Mouse (Mus musculus): Measurements from ENCODE around the gene Efcab14. TPM values are rescaled to one million over a fixed set of nuclear protein-coding genes. Genes with fewer than 3 reads are reported as not detected.

The Efcab14 gene
- polyA plus RNA-seq (2012; fragmentation: generic; extraction: Trizol) = 11.1 TPM

DNA sequence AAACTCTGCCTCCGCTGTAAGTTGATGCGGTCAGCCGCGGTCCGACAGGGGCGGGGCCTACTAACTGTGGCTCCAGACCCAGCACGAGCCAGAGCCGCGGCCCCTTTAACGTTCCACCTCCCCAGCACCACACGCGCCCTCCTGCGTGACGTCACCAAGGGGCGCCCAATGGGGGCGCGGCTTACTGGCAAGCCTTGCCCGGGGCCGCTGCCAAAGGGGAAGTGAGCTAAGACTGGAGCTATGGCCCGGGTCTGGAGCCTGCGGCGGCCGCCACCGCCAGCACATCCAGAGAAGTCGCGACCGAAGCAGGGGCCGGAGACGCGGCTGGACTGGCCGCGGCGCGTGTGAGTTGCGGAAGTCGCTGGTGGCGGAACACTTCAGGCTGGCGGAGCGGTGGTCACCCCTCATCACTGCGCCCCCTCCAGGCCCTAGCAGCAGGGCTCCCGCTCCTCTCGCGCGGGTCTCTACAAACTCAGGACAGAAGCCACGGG is at the start of gene Efcab14:
Gene Efcab14 (plus strand): TSS at position 194 of the 491 bp plus-strand sequence.
- Histone ChIP-seq H3ac (ENCODE audit: control insufficient read depth, insufficient read length) (peak within 1 kb of the TSS; percentile 98), H3K36me3 (ENCODE audit: control insufficient read depth, insufficient read depth) (peaks cover 11% of the 10 kb centered on the region), H3K27me3 (ENCODE audit: control insufficient read depth, insufficient read depth, insufficient read length) (peaks cover 12% of the 10 kb centered on the region), H3K4me2 (ENCODE audit: low read depth) (peak within 1 kb of the TSS; percentile 76), H3K4me3 (peak within 1 kb of the TSS; percentile 68), H3K79me2 (ENCODE audit: control insufficient read depth, insufficient read depth) (peaks cover 12% of the 10 kb centered on the region)
- TF ChIP-seq REST (IDR thresholded peaks at IDR 0.05; ENCODE audit: insufficient read depth, insufficient read length) = no peak
- TF ChIP-seq E2F4 (IDR thresholded peaks at IDR 0.05; ENCODE audit: insufficient read depth) = no peak
- peak in 1 of 3 experiments; percentile 10 for TF ChIP-seq MYOG (IDR thresholded peaks at IDR 0.05; ENCODE audit: control insufficient read depth in 1 of 3, insufficient read depth in 1 of 3, insufficient read length in 2 of 3, low read depth in 2 of 3)
- peak; percentile 27 for TF ChIP-seq SRF (IDR thresholded peaks at IDR 0.05; ENCODE audit: control insufficient read depth, insufficient read length, low read depth)
- TF ChIP-seq CEBPB (IDR thresholded peaks at IDR 0.05; ENCODE audit: insufficient read depth, poor library complexity, severe bottlenecking) = no peak
- no peak for TF ChIP-seq TCF12 (IDR thresholded peaks at IDR 0.05; ENCODE audit: insufficient read depth, poor library complexity, severe bottlenecking)
- TF ChIP-seq POLR2A (IDR thresholded peaks at IDR 0.05; ENCODE audit: insufficient read length, low read depth) = peak; percentile 76
- peak; percentile 70 for TF ChIP-seq POLR2AphosphoS2 (IDR thresholded peaks at IDR 0.05; ENCODE audit: insufficient read length, low read depth)
- TF ChIP-seq MYOD1 (IDR thresholded peaks at IDR 0.05; ENCODE audit: control insufficient read depth in 1 of 3, insufficient read length in 2 of 3, low read depth in 2 of 3) = no peak
- TF ChIP-seq USF1 (IDR thresholded peaks at IDR 0.05; ENCODE audit: low read depth) = peak; percentile 1
- TF ChIP-seq MAX (IDR thresholded peaks at IDR 0.05; ENCODE audit: low read depth) = no peak
- no peak for TF ChIP-seq TCF3 (IDR thresholded peaks at IDR 0.05; ENCODE audit: insufficient read length, low read depth)

DNA sequence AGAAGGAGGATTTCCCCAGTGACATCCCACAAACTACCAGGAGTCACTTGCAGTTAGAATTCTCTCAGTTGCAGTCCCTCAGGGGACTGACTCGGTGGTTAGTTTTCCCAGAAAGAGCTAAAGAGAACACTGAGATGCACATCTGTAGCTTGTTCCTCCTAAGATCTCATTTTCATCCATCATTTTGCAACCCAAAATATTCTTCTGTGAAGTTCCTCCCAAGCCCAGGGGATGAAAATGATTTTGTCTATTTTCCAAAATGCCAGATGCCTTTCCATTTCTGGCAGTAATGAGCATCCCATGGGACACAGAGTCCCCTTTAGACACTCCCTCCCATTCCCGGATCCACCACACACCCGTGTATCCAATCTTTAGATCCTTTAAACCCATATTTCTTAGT is 36.1 kb upstream of the Efcab14 start:
- H3K4me3 ChIP-seq = no peak overlapping the region
- H3ac ChIP-seq (ENCODE audit: control insufficient read depth, insufficient read length) = no peak overlapping the region
- H3K4me2 ChIP-seq (ENCODE audit: low read depth) = no peak overlapping the region
- H3K79me2 ChIP-seq (ENCODE audit: control insufficient read depth, insufficient read depth) = no peaks in the 10 kb centered on the region
- TF ChIP-seq TCF3 (IDR thresholded peaks at IDR 0.05; ENCODE audit: insufficient read length, low read depth) = no peak
- TF ChIP-seq POLR2A (IDR thresholded peaks at IDR 0.05; ENCODE audit: insufficient read length, low read depth) = no peak
- no peak for TF ChIP-seq POLR2AphosphoS2 (IDR thresholded peaks at IDR 0.05; ENCODE audit: insufficient read length, low read depth)
- no peak for TF ChIP-seq MYOD1 (IDR thresholded peaks at IDR 0.05; ENCODE audit: control insufficient read depth in 1 of 3, insufficient read length in 2 of 3, low read depth in 2 of 3)
- no peak for TF ChIP-seq MAX (IDR thresholded peaks at IDR 0.05; ENCODE audit: low read depth)
- TF ChIP-seq SRF (IDR thresholded peaks at IDR 0.05; ENCODE audit: control insufficient read depth, insufficient read length, low read depth) = no peak
- TF ChIP-seq REST (IDR thresholded peaks at IDR 0.05; ENCODE audit: insufficient read depth, insufficient read length) = no peak
- TF ChIP-seq TCF12 (IDR thresholded peaks at IDR 0.05; ENCODE audit: insufficient read depth, poor library complexity, severe bottlenecking) = no peak
- no peak for TF ChIP-seq USF1 (IDR thresholded peaks at IDR 0.05; ENCODE audit: low read depth)
- TF ChIP-seq CEBPB (IDR thresholded peaks at IDR 0.05; ENCODE audit: insufficient read depth, poor library complexity, severe bottlenecking) = no peak
- no peaks in the 10 kb centered on the region for H3K36me3 ChIP-seq (ENCODE audit: control insufficient read depth, insufficient read depth)
- no peaks in the 10 kb centered on the region for H3K27me3 ChIP-seq (ENCODE audit: control insufficient read depth, insufficient read depth, insufficient read length)

DNA sequence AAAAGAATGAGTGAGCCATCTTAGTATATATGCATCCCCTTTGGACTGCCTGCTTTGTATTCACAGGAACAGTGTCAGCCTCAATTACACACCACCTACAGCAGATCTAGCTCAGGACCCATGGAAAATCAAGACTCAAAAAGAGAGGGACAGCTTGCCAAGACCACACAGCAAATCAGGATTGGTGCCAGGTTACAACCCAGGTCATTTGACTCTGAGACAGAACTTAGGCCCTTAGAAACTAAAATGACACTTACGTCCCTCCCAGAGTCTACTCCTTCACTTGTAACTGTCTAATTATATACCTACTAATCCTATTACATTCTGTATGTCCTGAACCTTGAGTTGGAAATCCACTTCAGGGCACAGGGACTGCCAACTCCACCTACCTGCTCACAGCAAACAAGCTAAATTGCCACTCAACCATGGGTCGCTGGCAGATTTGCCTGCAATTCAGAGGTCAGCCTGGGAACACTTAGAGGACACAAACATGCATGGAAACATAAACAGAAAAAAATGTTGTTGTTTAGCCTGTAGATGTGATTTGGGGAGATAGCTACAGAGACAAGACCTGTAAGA is 33.5 kb upstream of the Efcab14 start:
- no peak overlapping the region for H3K4me3 ChIP-seq
- H3K27me3 ChIP-seq (ENCODE audit: control insufficient read depth, insufficient read depth, insufficient read length) = no peaks in the 10 kb centered on the region
- no peak overlapping the region for H3K4me2 ChIP-seq (ENCODE audit: low read depth)
- no peaks in the 10 kb centered on the region for H3K79me2 ChIP-seq (ENCODE audit: control insufficient read depth, insufficient read depth)
- no peaks in the 10 kb centered on the region for H3K36me3 ChIP-seq (ENCODE audit: control insufficient read depth, insufficient read depth)
- TF ChIP-seq MYOG (IDR thresholded peaks at IDR 0.05; ENCODE audit: control insufficient read depth in 1 of 3, insufficient read depth in 1 of 3, insufficient read length in 2 of 3, low read depth in 2 of 3) = no peak
- TF ChIP-seq USF1 (IDR thresholded peaks at IDR 0.05; ENCODE audit: low read depth) = no peak
- no peak for TF ChIP-seq CEBPB (IDR thresholded peaks at IDR 0.05; ENCODE audit: insufficient read depth, poor library complexity, severe bottlenecking)
- no peak for TF ChIP-seq MAX (IDR thresholded peaks at IDR 0.05; ENCODE audit: low read depth)
- TF ChIP-seq E2F4 (IDR thresholded peaks at IDR 0.05; ENCODE audit: insufficient read depth) = no peak
- H3ac ChIP-seq (ENCODE audit: control insufficient read depth, insufficient read length) = no peak overlapping the region

DNA sequence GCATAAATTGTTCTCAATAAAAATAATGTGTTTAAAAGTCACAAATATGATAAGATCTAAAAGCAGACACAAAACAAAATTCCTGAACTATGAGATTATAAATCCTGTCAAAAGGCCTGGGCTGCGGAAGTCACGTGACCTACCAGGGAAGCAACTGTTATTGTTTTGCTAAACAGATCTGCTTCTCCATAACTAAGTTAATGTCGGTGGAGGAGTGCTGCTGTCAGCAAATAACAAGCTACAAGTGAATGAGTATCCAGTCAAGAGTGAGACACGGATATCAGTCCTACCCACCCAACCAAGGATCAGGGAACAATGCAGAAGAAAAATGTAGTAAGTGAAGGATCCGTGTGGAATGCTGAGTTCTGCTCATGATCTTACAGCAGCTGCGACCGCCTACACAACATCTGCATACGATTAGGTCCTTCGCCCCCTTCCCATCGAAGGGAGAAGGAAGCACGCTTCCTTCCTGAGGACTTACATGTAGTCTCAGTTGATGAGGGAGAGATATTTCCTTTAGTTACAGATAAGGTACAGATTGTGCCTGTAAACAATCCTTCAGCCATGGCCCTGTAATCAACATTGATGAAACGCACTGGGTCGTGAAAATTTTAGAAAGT is 28.5 kb upstream of the Efcab14 start:
- Histone ChIP-seq H3K4me2 (ENCODE audit: low read depth) (no peak overlapping the region), H3K27me3 (ENCODE audit: control insufficient read depth, insufficient read depth, insufficient read length) (no peaks in the 10 kb centered on the region), H3K4me3 (no peak overlapping the region), H3ac (ENCODE audit: control insufficient read depth, insufficient read length) (no peak overlapping the region), H3K79me2 (ENCODE audit: control insufficient read depth, insufficient read depth) (no peaks in the 10 kb centered on the region), H3K36me3 (ENCODE audit: control insufficient read depth, insufficient read depth) (no peaks in the 10 kb centered on the region)
- TF ChIP-seq SRF (IDR thresholded peaks at IDR 0.05; ENCODE audit: control insufficient read depth, insufficient read length, low read depth) = no peak
- no peak for TF ChIP-seq POLR2A (IDR thresholded peaks at IDR 0.05; ENCODE audit: insufficient read length, low read depth)
- TF ChIP-seq TCF12 (IDR thresholded peaks at IDR 0.05; ENCODE audit: insufficient read depth, poor library complexity, severe bottlenecking) = no peak
- no peak for TF ChIP-seq MYOD1 (IDR thresholded peaks at IDR 0.05; ENCODE audit: control insufficient read depth in 1 of 3, insufficient read length in 2 of 3, low read depth in 2 of 3)
- TF ChIP-seq MYOG (IDR thresholded peaks at IDR 0.05; ENCODE audit: control insufficient read depth in 1 of 3, insufficient read depth in 1 of 3, insufficient read length in 2 of 3, low read depth in 2 of 3) = no peak
- TF ChIP-seq E2F4 (IDR thresholded peaks at IDR 0.05; ENCODE audit: insufficient read depth) = no peak
- peak; percentile 11 for TF ChIP-seq USF1 (IDR thresholded peaks at IDR 0.05; ENCODE audit: low read depth)
- TF ChIP-seq CEBPB (IDR thresholded peaks at IDR 0.05; ENCODE audit: insufficient read depth, poor library complexity, severe bottlenecking) = no peak
- TF ChIP-seq POLR2AphosphoS2 (IDR thresholded peaks at IDR 0.05; ENCODE audit: insufficient read length, low read depth) = no peak
